Mouse (Mus musculus): Measurements from ENCODE around the gene Tsga13. TPM values are rescaled to one million over a fixed set of nuclear protein-coding genes. Genes with fewer than 3 reads are reported as not detected.

Gene Tsga13
- total RNA-seq, 2 experiments from 2014 or later, result not detected

GRCm38 (mm10) chr6:30866501-30866900 lies 48.9 kb downstream of the Tsga13 start:
- ATAC-seq (replicated peaks; ENCODE audit: poor library complexity, severe bottlenecking), result no peak

- no peak for ATAC-seq (replicated peaks; ENCODE audit: poor library complexity, severe bottlenecking)
Observed at GRCm38 (mm10) chr6:30865031-30865678, 50.2 kb downstream of the Tsga13 start.

- peak; percentile 99 for ATAC-seq (replicated peaks; ENCODE audit: poor library complexity, severe bottlenecking)
Observed at GRCm38 (mm10) chr6:30855956-30856355, 59.4 kb downstream of the Tsga13 start.

GRCm38 (mm10) chr6:30855205-30855604 lies 60.2 kb downstream of the Tsga13 start:
- no peak for ATAC-seq (replicated peaks; ENCODE audit: poor library complexity, severe bottlenecking)

- no peak for ATAC-seq (replicated peaks; ENCODE audit: poor library complexity, severe bottlenecking)
Observed at GRCm38 (mm10) chr6:30849818-30850217, 65.6 kb downstream of the Tsga13 start.

Other genes starting within 250 kb of the Tsga13 start
- 3.4 and 3.7 TPM in 2 replicates for gene Cep41, start 221.8 kb downstream of the Tsga13 start, total RNA-seq (2014; fragmentation: Nextera tagmentation)
- gene Cep41, start 221.8 kb downstream of the Tsga13 start, total RNA-seq (2017), result 3.2 and 6.1 TPM in 2 replicates
- gene Mest, start 192.0 kb downstream of the Tsga13 start, total RNA-seq (2014; fragmentation: Nextera tagmentation), result not detected in 2 replicates
- gene Mest, start 192.0 kb downstream of the Tsga13 start, total RNA-seq (2017), result 0.09 TPM in 1 of 2 replicates, not detected in the other
- gene Copg2, start 18.8 kb downstream of the Tsga13 start, total RNA-seq (2014; fragmentation: Nextera tagmentation), result 17.4 and 23.8 TPM in 2 replicates
- gene Copg2, start 18.8 kb downstream of the Tsga13 start, total RNA-seq (2017), result 40.1 and 44.7 TPM in 2 replicates
- not detected in 2 replicates for gene Klf14, start 43.5 kb upstream of the Tsga13 start, total RNA-seq (2014; fragmentation: Nextera tagmentation)
- not detected in 2 replicates for gene Klf14, start 43.5 kb upstream of the Tsga13 start, total RNA-seq (2017)

All from granulocyte monocyte progenitor cell, adult 5-6 weeks (primary cell).